Mouse (Mus musculus): Measurements from ENCODE around the gene Ikbke. TPM values are rescaled to one million over a fixed set of nuclear protein-coding genes. Genes with fewer than 3 reads are reported as not detected.
"Not testable (repeated sequence)": the region's sequence is repeated elsewhere in the genome, so short reads cannot be mapped to it uniquely, and the experiment has no call there.

The Ikbke gene
- polyA plus RNA-seq, 2 experiments = 4.2 to 13.4 TPM

- Histone ChIP-seq H3K27ac (replicated peaks; ENCODE audit: low read depth, low read length) (no peak overlapping the region), H3K9me3 (ENCODE audit: control insufficient read depth, low read length) (no peaks in the 10 kb centered on the region), H3K36me3 (ENCODE audit: control insufficient read depth, insufficient read depth, low read length) (no peaks in the 10 kb centered on the region), H3K9ac (ENCODE audit: low read depth, low read length, severe bottlenecking) (no peak overlapping the region), H3K27me3 (ENCODE audit: control insufficient read depth, insufficient read depth, low read length) (no peaks in the 10 kb centered on the region), H3K4me1 (ENCODE audit: control insufficient read depth, insufficient read depth, low read length) (no peaks in the 10 kb centered on the region), H3K4me3 (replicated peaks; ENCODE audit: low read length) (no peak overlapping the region), H3K4me2 (replicated peaks; ENCODE audit: low read depth, low read length, severe bottlenecking) (no peak overlapping the region)
- no peak for TF ChIP-seq POLR2A (IDR thresholded peaks at IDR 0.05; ENCODE audit: borderline replicate concordance, extremely low read depth, insufficient read depth, insufficient read length)
- no peak for ATAC-seq (ENCODE audit: low FRiP score, low read depth)
- 76% methylated on average over 12 of the region's 12 CpGs for WGBS
- DNase-seq (ENCODE audit: low spot score) = no peak
Observed at GRCm38 (mm10) chr1:131263905-131264304, 15.5 kb downstream of the Ikbke start.

DNA sequence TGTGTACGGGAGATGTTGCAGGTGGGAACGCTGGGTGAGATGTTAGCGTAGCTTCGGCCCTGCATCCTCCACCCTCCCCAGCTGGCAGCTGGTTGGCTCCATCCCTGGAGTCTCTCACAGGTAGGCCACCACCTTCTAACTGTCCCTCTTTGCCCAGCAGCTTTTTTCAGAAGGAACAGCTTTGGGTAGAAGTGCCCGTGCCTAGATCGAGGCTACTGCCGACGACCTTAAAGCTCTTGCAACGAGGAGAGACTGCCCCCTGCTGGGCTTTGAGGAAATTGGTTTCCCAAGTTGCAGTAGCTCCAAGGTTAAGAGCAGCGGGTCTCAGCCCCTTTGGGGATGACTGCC, 19.1 kb downstream of the Ikbke start:
- H3K27me3 ChIP-seq (ENCODE audit: control insufficient read depth, insufficient read depth, low read length) = no peaks in the 10 kb centered on the region
- H3K27ac ChIP-seq (replicated peaks; ENCODE audit: low read depth, low read length) = no peak overlapping the region
- no peak overlapping the region for H3K4me3 ChIP-seq (replicated peaks; ENCODE audit: low read length)
- peak; percentile 55 for DNase-seq (ENCODE audit: low spot score)
- peak; percentile 37; the same call in 1 of the 2 replicates for ATAC-seq (ENCODE audit: low FRiP score, low read depth)
- no peak overlapping the region for H3K9ac ChIP-seq (ENCODE audit: low read depth, low read length, severe bottlenecking)
- no peaks in the 10 kb centered on the region for H3K4me1 ChIP-seq (ENCODE audit: control insufficient read depth, insufficient read depth, low read length)
- 24% methylated on average over 10 of the region's 10 CpGs for whole genome bisulfite sequencing
- H3K4me2 ChIP-seq (replicated peaks; ENCODE audit: low read depth, low read length, severe bottlenecking) = no peak overlapping the region
- H3K9me3 ChIP-seq (ENCODE audit: control insufficient read depth, low read length) = no peaks in the 10 kb centered on the region
- no peaks in the 10 kb centered on the region for H3K36me3 ChIP-seq (ENCODE audit: control insufficient read depth, insufficient read depth, low read length)
- TF ChIP-seq POLR2A (IDR thresholded peaks at IDR 0.05; ENCODE audit: borderline replicate concordance, extremely low read depth, insufficient read depth, insufficient read length) = no peak

GRCm38 (mm10) chr1:131259632-131260308, 19.6 kb downstream of the Ikbke start:
- no peaks in the 10 kb centered on the region for H3K4me1 ChIP-seq (ENCODE audit: control insufficient read depth, insufficient read depth, low read length)
- no peaks in the 10 kb centered on the region for H3K27me3 ChIP-seq (ENCODE audit: control insufficient read depth, insufficient read depth, low read length)
- H3K9ac ChIP-seq (ENCODE audit: low read depth, low read length, severe bottlenecking) = no peak overlapping the region
- ATAC-seq (ENCODE audit: low FRiP score, low read depth) (peak; percentile 62), DNase-seq (ENCODE audit: low spot score) (no peak)
- H3K4me3 ChIP-seq (replicated peaks; ENCODE audit: low read length) = no peak overlapping the region
- no peak overlapping the region for H3K4me2 ChIP-seq (replicated peaks; ENCODE audit: low read depth, low read length, severe bottlenecking)
- WGBS = 36% methylated on average over 10 of the region's 10 CpGs
- no peaks in the 10 kb centered on the region for H3K9me3 ChIP-seq (ENCODE audit: control insufficient read depth, low read length)
- no peaks in the 10 kb centered on the region for H3K36me3 ChIP-seq (ENCODE audit: control insufficient read depth, insufficient read depth, low read length)
- no peak overlapping the region for H3K27ac ChIP-seq (replicated peaks; ENCODE audit: low read depth, low read length)
- TF ChIP-seq POLR2A (IDR thresholded peaks at IDR 0.05; ENCODE audit: borderline replicate concordance, extremely low read depth, insufficient read depth, insufficient read length) = no peak

DNA sequence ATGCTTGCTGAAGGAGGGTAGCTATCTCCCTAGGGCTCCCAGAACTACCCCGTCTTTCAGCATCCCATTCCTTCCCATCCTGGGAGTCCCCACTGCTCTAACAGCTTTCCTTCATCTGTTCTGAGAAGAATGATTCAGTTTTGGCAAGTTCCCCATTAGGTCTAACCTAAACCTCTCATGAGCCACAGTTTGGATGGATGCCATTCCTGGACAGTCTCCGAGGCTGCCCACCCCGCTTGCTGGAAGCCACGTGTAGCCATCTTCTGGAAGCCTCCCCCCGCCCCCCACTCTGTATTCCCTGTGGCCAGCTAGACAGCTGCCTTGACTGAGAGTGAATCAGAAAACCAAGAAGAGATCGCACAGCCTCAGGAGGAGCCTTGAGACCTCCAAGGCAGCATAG, 22.1 kb downstream of the Ikbke start:
- Histone ChIP-seq H3K27me3 (ENCODE audit: control insufficient read depth, insufficient read depth, low read length) (no peaks in the 10 kb centered on the region), H3K9ac (ENCODE audit: low read depth, low read length, severe bottlenecking) (no peak overlapping the region), H3K4me3 (replicated peaks; ENCODE audit: low read length) (no peak overlapping the region), H3K27ac (replicated peaks; ENCODE audit: low read depth, low read length) (no peak overlapping the region), H3K9me3 (ENCODE audit: control insufficient read depth, low read length) (no peaks in the 10 kb centered on the region), H3K36me3 (ENCODE audit: control insufficient read depth, insufficient read depth, low read length) (no peaks in the 10 kb centered on the region), H3K4me2 (replicated peaks; ENCODE audit: low read depth, low read length, severe bottlenecking) (no peak overlapping the region), H3K4me1 (ENCODE audit: control insufficient read depth, insufficient read depth, low read length) (no peaks in the 10 kb centered on the region)
- WGBS = 85% methylated on average over 6 of the region's 6 CpGs
- no peak for TF ChIP-seq POLR2A (IDR thresholded peaks at IDR 0.05; ENCODE audit: borderline replicate concordance, extremely low read depth, insufficient read depth, insufficient read length)
- ATAC-seq (ENCODE audit: low FRiP score, low read depth) (no peak), DNase-seq (ENCODE audit: low spot score) (no peak)

DNA sequence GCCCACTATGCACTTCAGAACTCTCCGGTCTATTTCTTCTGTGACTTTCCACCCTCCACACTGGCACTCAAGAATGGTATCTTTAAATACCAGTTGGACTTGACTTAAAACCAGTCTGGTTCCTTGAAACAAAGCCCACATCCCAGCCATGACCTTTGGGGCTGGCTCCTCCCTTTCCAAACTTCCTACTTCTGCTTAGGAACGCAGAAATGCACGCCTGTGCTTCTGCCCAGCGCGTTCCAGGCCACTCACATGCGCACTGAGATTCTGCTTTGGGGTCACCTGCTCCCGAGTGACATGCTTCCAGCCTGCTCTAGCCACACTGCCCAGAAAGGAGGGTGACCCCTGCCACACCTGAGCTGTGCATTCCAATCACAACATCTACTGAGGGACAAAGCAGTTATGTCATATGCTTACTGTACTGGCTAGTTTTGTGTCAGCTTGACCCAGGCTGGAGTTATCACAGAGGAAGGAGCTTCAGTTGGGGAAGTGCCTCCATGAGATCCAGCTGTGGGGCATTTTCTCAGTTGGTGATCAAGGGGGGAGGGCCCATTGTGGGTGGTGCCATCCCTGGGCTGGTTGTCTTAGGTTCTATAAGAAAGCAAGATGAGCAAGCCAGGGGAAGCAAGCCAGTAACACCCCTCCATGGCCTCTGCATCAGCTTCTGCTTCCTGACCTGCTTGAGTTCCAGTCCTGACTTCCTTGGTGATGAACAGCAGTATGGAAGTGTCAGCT, 26.7 kb downstream of the Ikbke start:
- H3K36me3 ChIP-seq (ENCODE audit: control insufficient read depth, insufficient read depth, low read length); H3K4me2 ChIP-seq (replicated peaks; ENCODE audit: low read depth, low read length, severe bottlenecking); H3K4me1 ChIP-seq (ENCODE audit: control insufficient read depth, insufficient read depth, low read length); H3K27ac ChIP-seq (replicated peaks; ENCODE audit: low read depth, low read length); DNase-seq (ENCODE audit: low spot score); H3K9me3 ChIP-seq (ENCODE audit: control insufficient read depth, low read length); H3K27me3 ChIP-seq (ENCODE audit: control insufficient read depth, insufficient read depth, low read length); H3K9ac ChIP-seq (ENCODE audit: low read depth, low read length, severe bottlenecking); H3K4me3 ChIP-seq (replicated peaks; ENCODE audit: low read length); ATAC-seq (ENCODE audit: low FRiP score, low read depth): not testable (repeated sequence)
- 78% methylated on average over 7 of the region's 7 CpGs for WGBS

Measured in limb, embryonic 14.5 days (tissue).